8 mouse cellular contexts compared by ENCODE assay signal in genomic region chr1:190929010-190929695, GRCm38 (mm10). TPM values are rescaled to one million over a fixed set of nuclear protein-coding genes. Genes with fewer than 3 reads are reported as not detected.
DNase-seq lines count a peak whose midpoint lies in the region; ATAC-seq lines count a peak whose summit lies in the region.

No protein-coding gene starts in this region.

- peak overlapping the region; percentile 67 for H3K4me2 ChIP-seq in embryonic facial prominence, embryonic 13.5 days
- H3K4me2 ChIP-seq in heart, embryonic 15.5 days, result peak overlapping the region; percentile 79

- ATAC-seq in embryonic facial prominence, embryonic 13.5 days (ENCODE audit: insufficient number of reproducible peaks, insufficient read depth, low FRiP score, low TSS enrichment, low read depth), result peak; percentile 48
- ATAC-seq in heart, embryonic 15.5 days (replicated peaks; ENCODE audit: insufficient number of reproducible peaks, insufficient read depth, low FRiP score, low read depth), result 0 out of 2 replicates have a peak, but pooled peaks have one; percentile 11

- WGBS in embryonic facial prominence, embryonic 13.5 days, result 6% methylated on average over 27 of the region's 27 CpGs
- WGBS in heart, embryonic 15.5 days, result 5% methylated on average over 27 of the region's 27 CpGs

- peak; percentile 30 for DNase-seq in layer of hippocampus, adult 11-12 months (ENCODE audit: low spot score)
- DNase-seq in layer of hippocampus, adult 9-10 months (ENCODE audit: low spot score), result no peak
- DNase-seq in adrenal gland, adult 8-10 months, result peak; percentile 34
- DNase-seq in kidney, postnatal 14 days, result peak; percentile 68
- peak; percentile 73 for DNase-seq in lung, postnatal 10 days
- peak; percentile 43 to 52 for DNase-seq in right cerebral cortex, postnatal 10 days (ENCODE audit: low spot score in 2 of 2)

- H3K4me3 ChIP-seq in embryonic facial prominence, embryonic 13.5 days, result peak overlapping the region; percentile 58
- peak overlapping the region; percentile 94 for H3K4me3 ChIP-seq in heart, embryonic 15.5 days

- peak overlapping the region; percentile 96 for H3K27ac ChIP-seq in embryonic facial prominence, embryonic 13.5 days
- H3K27ac ChIP-seq in heart, embryonic 15.5 days, result peak overlapping the region; percentile 100

- no peaks in the 10 kb centered on the region for H3K27me3 ChIP-seq in embryonic facial prominence, embryonic 13.5 days
- H3K27me3 ChIP-seq in heart, embryonic 15.5 days, result no peaks in the 10 kb centered on the region

- no peaks in the 10 kb centered on the region for H3K9me3 ChIP-seq in embryonic facial prominence, embryonic 13.5 days
- H3K9me3 ChIP-seq in heart, embryonic 15.5 days (replicated peaks), result no peaks in the 10 kb centered on the region

- H3K4me1 ChIP-seq in embryonic facial prominence, embryonic 13.5 days, result peaks cover 18% of the 10 kb centered on the region
- peaks cover 15% of the 10 kb centered on the region for H3K4me1 ChIP-seq in heart, embryonic 15.5 days (replicated peaks)

- H3K36me3 ChIP-seq in embryonic facial prominence, embryonic 13.5 days, result peaks cover 11% of the 10 kb centered on the region
- H3K36me3 ChIP-seq in heart, embryonic 15.5 days, result peaks cover 6% of the 10 kb centered on the region; the same call in 1 of the 2 replicates

- peak overlapping the region; percentile 84 for H3K9ac ChIP-seq in embryonic facial prominence, embryonic 13.5 days
- H3K9ac ChIP-seq in heart, embryonic 15.5 days, result peak overlapping the region; percentile 91

RNA-seq across cellular contexts. Expression of gene Angel2, which starts 4.2 kb away (rescaled TPM):
- total RNA-seq in adrenal gland, adult 8-10 months (2022), result 10 to 100 TPM; 50.5 to 75.4 (median 65.5) TPM
- polyA plus RNA-seq in embryonic facial prominence, embryonic 13.5 days (2015; fragmentation: Nextera tagmentation; extraction: Ambion mirVana), result 51.5 and 60.1 TPM in 2 replicates
- polyA plus RNA-seq in heart, embryonic 15.5 days (2015; fragmentation: Nextera tagmentation; extraction: Ambion mirVana), result 29.3 and 30.1 TPM in 2 replicates

RNA-seq across cellular contexts. Expression of gene Rps6kc1, which starts 17.6 kb away (rescaled TPM):
- total RNA-seq in adrenal gland, adult 8-10 months (2022), result 10 to 100 TPM; 17.6 to 30.7 (median 23.1) TPM
- 16.9 and 18.4 TPM in 2 replicates for polyA plus RNA-seq in embryonic facial prominence, embryonic 13.5 days (2015; fragmentation: Nextera tagmentation; extraction: Ambion mirVana)
- 8.8 and 11.9 TPM in 2 replicates for polyA plus RNA-seq in heart, embryonic 15.5 days (2015; fragmentation: Nextera tagmentation; extraction: Ambion mirVana)

RNA-seq across cellular contexts. Expression of gene Vash2, which starts 49.9 kb away (rescaled TPM):
- under 1 TPM in 3 of 4 experiments, not detected in 1; 0.10 to 0.27 (median 0.25) TPM for total RNA-seq in adrenal gland, adult 8-10 months (2022)
- polyA plus RNA-seq in embryonic facial prominence, embryonic 13.5 days (2015; fragmentation: Nextera tagmentation; extraction: Ambion mirVana), result 54.3 and 54.7 TPM in 2 replicates
- 44.5 and 45.9 TPM in 2 replicates for polyA plus RNA-seq in heart, embryonic 15.5 days (2015; fragmentation: Nextera tagmentation; extraction: Ambion mirVana)
